Mouse (Mus musculus): ENCODE measurements at regions not wholly inside any gene's neighbourhood (a gene's known extent, or its start where the extent isn't known, plus 50 kb on each side); places are given as distances from the start of the nearest gene placed in this dataset.

DNA sequence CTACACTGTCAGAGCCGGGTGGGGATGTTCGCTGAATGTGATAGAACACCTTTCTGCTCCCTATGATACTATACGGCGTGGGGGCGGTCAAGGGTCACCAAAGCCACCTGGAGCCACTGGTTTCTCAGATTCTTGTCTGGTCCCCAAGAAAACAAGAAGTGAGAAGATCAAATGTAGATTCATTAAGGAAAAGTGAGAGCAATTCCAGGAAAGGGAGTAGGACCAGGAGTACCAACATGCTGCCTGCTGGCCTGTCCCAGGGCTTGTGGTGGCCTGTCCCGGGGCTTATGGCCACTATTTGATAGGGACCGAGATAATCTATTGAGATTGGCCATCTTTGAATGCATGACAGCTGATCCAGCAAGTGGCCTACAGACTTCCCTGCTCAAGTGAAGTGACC, 58.8 kb upstream of the Fut8 start:
- DNase-seq (ENCODE audit: inconsistent ontology term): no peak

- no peak for DNase-seq (ENCODE audit: inconsistent ontology term)
These were observed 59.9 kb upstream of the Fut8 start for GRCm38 (mm10) chr12:77177811-77178578.

GRCm38 (mm10) chr12:77177303-77177702, 60.6 kb upstream of the Fut8 start:
- no peak for DNase-seq (ENCODE audit: inconsistent ontology term)

GRCm38 (mm10) chr12:77174032-77174431, 63.9 kb upstream of the Fut8 start:
- DNase-seq (ENCODE audit: inconsistent ontology term): no peak

DNA sequence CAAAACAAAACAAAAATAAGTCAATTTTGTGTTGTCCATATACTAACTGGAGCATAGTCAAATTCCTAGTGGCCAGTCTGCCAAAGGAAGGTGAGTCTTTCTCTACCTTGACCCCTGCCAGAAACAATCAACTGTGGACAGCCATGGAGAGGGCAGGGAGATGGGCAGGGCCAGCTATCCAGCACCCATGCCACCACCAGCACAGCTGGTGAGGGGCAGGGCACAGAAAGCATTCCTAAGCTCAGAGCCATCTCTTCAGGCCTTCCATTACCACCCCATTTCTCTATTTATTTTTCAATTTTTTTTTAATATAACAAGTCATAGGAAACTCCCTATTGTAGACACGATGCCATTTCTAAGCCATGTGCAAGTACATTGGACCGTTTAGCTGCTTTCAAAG, 65.4 kb upstream of the Fut8 start:
- DNase-seq (ENCODE audit: inconsistent ontology term): no peak

- DNase-seq (ENCODE audit: inconsistent ontology term): no peak
These were observed 67.7 kb upstream of the Fut8 start for GRCm38 (mm10) chr12:77170257-77170656.

DNA sequence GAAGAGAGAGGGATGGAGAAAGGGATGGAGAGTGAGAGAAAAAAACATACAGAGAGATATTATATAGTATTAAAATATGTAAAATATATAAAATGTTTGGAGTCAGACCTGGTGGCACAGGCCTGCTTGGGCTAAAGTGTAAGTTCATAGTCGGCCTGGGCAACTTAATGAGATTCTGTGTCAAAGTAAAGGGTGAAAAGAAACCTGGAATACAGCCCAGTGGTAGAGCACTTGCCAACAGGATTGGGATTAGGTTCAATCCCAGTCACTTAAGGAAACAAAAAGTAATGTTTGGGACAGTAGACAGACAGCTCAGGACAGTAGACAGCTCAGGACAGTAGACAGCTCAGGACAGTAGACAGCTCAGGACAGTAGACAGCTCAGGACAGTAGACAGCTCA, 69.6 kb upstream of the Fut8 start:
- DNase-seq (ENCODE audit: inconsistent ontology term): no peak

DNA sequence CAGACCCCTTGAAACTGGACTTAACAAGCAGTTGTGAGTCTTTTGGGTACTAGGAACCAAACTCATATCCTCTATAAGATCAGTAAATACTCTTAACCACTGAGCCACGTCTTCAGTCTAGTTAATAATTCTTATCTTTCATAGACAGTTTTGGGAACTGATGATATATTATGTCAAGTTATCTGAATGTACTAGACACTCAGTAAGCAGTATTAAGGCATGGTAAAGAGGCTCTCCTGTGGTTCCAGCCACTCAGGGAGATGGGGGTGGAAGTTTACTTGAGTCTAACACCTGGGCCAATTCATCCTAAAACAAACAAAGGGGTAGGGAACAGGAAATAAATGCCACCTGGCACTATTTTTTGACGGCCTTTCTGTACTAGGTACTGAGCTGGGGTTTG, 81.2 kb upstream of the Fut8 start:
- DNase-seq (ENCODE audit: inconsistent ontology term): no peak

- DNase-seq (ENCODE audit: inconsistent ontology term): no peak
These were observed 82.3 kb upstream of the Fut8 start for GRCm38 (mm10) chr12:77155626-77156025.

DNA sequence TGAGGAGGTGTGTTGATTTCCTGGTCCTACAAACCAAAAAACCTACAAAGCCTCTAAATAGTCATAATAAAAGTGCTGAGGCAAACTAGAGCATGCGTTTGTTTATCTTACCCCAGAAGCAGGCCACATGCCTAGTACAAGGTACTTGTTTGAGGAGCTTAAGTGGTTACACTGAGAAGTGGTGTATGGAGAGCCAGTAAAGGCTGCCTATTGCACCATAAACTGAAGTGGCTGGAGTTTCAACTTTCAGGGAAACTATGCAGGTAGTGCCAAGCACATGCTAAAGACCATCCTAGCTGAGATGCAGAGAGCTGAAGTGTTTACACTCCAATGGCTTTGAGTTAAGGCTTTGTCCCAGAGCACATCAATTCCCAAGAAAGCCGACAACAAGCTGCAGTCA, 86.5 kb upstream of the Fut8 start:
- DNase-seq (ENCODE audit: inconsistent ontology term): no peak

DNA sequence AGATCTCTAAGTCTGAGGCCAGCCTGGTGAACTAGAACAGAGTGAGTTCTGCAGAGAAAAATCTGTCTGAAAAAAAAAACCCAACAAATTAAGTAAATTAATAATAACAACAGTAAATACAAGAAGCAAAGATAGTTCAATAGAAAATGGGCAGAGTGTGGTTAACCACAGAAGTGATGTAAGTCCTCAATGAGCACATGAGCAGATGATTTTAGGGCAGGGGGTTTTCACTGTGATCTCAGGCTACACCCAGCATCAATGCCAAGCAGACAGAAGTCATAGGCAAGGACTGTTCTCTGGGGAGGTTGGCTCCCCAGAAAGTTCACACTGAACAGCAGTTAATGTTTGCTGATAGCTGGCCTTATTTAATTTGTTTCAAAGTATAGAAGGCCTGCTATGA, 88.1 kb upstream of the Fut8 start:
- no peak for DNase-seq (ENCODE audit: inconsistent ontology term)

DNA sequence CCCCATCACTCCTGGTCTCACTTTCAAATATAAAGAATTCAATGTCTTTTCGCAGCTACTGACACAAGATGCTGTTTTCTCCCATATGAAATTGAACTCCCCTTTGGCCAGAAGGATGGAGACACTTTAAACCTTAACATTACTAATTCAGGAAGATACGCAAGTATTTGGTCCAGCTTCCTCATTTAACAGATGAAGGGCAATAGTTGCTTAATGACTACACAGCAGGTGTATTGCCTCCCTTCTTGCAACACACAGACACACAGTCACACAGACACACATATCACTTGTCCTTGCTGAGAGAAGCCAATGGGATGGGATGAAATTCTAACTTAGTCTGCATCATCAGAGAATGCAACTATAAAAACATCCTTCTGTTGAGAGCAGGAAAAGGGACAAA, 89.8 kb upstream of the Fut8 start:
- DNase-seq (ENCODE audit: inconsistent ontology term): no peak

DNA sequence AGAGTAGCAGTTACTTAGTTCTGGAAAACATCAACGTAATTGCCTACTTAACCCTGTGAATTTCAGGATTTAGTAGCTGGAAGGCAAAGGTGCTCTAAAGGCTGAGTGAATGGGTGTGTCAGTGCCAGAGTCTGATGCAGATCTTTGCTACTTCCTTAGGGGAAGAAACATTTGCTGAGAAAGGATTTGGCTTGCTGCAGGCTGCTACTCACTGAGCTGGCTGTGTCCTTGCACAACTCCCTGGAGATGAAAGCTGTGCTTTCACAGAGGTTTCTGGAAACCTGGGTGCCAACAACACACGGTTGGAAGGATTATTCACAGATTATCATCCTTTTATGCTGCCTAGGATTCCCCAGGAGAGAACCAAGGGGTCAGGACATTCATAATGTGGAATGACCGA, 94.0 kb upstream of the Fut8 start:
- no peak for DNase-seq (ENCODE audit: inconsistent ontology term)

GRCm38 (mm10) chr12:77143521-77143920, 94.4 kb upstream of the Fut8 start:
- no peak for DNase-seq (ENCODE audit: inconsistent ontology term)

DNA sequence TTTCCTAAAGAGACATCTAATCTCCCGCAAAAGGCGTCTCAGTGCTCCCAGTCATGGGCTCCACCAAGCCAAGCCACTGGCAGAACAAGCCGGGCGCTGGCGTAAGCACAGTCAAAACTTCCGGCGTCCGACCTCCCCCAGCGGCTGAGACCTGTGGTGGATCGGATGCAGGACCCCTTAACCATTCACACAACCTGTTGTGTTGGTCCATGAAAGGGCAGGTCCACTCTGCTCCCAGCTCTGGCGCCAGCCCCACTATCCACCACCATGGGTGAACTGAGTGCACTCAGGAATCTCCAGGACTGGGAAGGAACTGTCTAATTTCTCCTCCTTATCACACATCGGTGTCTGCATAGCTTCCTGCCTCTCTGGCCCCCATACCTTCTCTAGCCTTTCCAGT, 94.8 kb upstream of the Fut8 start:
- no peak for DNase-seq (ENCODE audit: inconsistent ontology term)

GRCm38 (mm10) chr12:77142224-77142623, 95.7 kb upstream of the Fut8 start:
- DNase-seq (ENCODE audit: inconsistent ontology term): no peak

DNA sequence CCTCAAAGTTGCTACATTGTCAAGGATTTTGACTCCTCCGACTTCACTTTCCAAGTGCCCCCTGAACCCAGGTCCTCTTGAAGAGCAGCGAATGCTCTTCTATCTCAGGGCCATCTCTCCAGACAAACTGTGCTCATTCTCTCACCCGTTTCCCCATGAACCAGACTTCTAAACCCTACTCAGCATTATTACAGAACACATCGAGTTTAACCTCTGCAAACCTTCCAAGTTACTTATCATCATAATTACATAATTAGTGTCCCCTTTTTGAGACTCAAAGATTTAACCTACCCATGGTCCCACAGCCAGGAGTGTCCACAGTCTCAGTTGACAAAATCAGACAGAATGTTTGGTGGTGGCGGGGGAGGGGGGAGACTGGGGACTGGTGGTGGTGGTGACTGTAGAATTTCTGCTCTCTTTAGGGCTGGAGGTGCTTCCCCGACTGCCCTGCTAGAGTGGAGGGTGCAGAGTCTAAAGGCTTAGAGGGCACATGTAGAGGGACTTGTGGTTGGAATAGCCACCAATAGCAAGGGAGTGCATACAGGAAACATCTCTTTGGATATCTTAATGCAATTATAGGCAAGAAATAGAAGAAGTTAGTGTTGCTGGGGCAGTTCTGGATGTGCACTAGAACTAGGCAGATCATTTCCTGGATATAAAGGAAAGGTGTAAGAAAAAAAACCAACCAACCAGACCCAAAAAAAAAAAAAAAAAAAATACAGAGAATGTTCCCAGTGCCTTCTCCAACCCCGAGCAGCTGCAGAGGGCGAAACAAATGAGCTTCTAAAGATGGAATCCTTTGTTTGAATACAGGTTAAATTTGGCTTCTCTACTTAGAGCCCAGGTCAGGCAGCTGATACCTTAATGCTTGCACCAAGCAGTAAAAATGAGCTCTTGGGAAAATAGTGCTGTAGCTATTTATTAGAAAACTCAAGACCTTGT, 96.4 kb upstream of the Fut8 start:
- DNase-seq (ENCODE audit: inconsistent ontology term): no peak

- DNase-seq (ENCODE audit: inconsistent ontology term): no peak
These were observed 97.3 kb upstream of the Fut8 start for GRCm38 (mm10) chr12:77140656-77141055.

DNA sequence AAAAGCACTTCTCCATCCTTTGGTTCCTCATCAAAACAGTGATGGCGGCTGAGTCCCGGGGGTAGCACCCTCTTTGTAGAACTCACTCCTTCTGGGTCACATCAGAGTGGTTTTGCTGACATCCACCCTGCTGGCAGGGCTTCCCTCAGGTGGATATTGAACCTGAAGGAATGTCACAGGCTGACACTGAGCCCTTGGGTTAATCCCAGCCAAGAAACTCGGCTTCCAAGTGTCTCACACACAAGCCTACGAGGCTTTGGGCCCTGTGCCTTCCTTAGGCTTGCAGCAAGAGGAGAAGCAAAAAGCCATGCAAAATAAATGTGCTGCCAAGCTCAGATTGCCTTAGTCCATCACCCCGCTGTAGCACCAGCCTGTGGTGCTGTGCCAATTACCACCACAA, 97.8 kb upstream of the Fut8 start:
- no peak for DNase-seq (ENCODE audit: inconsistent ontology term)

- DNase-seq (ENCODE audit: inconsistent ontology term): no peak
These were observed 98.2 kb upstream of the Fut8 start for GRCm38 (mm10) chr12:77139718-77140117.

DNA sequence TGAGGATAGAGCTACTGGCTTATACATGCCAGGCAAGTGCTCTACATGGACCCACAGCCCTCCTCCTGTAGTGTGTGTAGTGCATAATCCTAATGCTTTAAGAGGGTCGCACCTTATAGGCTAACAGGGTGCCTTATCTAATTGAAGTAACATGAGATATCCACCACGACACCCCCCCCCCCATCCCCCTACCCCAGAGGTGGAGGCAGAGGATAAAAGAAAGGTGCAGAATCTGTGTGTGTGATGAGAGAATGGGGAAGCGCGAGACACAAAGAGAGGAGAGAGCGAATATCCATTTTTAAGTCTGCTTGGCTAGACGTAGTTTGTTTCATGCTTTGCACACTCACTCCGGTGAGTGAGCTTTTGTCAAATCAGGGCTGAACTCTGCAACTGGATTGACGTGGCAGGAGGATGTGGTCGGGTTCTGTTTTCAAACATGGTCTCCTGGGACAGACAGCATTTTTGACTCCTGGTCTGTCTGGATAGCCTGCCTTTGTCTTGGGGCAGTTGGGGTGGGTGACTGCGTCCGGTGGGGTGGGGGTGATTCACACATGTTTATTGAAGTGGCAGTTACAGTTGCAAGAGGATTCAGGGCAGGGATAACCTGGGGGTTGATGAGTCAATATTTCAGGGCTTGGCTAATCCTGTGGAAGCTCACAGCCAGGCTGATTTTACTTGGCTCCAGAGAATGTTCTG, 99.3 kb upstream of the Fut8 start:
- peak; percentile 48 for DNase-seq (ENCODE audit: inconsistent ontology term)

- no peak for DNase-seq (ENCODE audit: inconsistent ontology term)
These were observed 100.6 kb upstream of the Fut8 start for GRCm38 (mm10) chr12:77137291-77137830.

Measured in Muller cell, postnatal 12 days (primary cell).